Mouse (Mus musculus) liver, embryonic 11.5 days (tissue): ENCODE data around the gene Fkbp1a. TPM values are rescaled to one million over a fixed set of nuclear protein-coding genes. Genes with fewer than 3 reads are reported as not detected.

ENCODE experiments used
- ATAC-seq: fragments of 200-750 bp; cut with Nextera tagmentation; replicated peaks from 2 replicates; pipeline ENCODE4 v1.8.0; 2017; ENCODE audit warnings: moderate number of reproducible peaks, mild to moderate bottlenecking, moderate TSS enrichment, moderate library complexity; ENCODE audit not compliant: low FRiP score
- DNase-seq: peaks from one replicate; pipeline ENCODE4 v3.0.0-alpha.2; 2017; ENCODE audit warnings: low spot score
- H3K27ac ChIP-seq: fragments of 300-500 bp; sonication (generic); 2 replicates; pipeline ENCODE4 v1.5.1; 2014; ENCODE audit warnings: mild to moderate bottlenecking, low read depth, low read length, control low read depth
- H3K27me3 ChIP-seq: fragments of 300-500 bp; sonication (generic); replicated peaks from 2 replicates; pipeline ENCODE4 v1.6.1; 2014; ENCODE audit warnings: low read length, mixed read lengths; ENCODE audit not compliant: control insufficient read depth, insufficient read depth
- H3K36me3 ChIP-seq: fragments of 300-500 bp; sonication (generic); 2 replicates; pipeline ENCODE4 v1.6.1; 2014; ENCODE audit warnings: mild to moderate bottlenecking, low read length, moderate library complexity, mixed read lengths; ENCODE audit not compliant: control insufficient read depth, insufficient read depth
- H3K4me1 ChIP-seq: fragments of 300-500 bp; sonication (generic); replicated peaks from 2 replicates; pipeline ENCODE4 v1.6.1; 2014; ENCODE audit warnings: low read length, mixed read lengths; ENCODE audit not compliant: control insufficient read depth, insufficient read depth
- H3K4me2 ChIP-seq: fragments of 300-500 bp; sonication (generic); 2 replicates; pipeline ENCODE4 v1.6.1; 2014; ENCODE audit warnings: mild to moderate bottlenecking, control low read depth, moderate library complexity
- H3K4me3 ChIP-seq: fragments of 300-500 bp; sonication (generic); 2 replicates; pipeline ENCODE4 v1.5.1; 2014; ENCODE audit warnings: low read depth, low read length, control low read depth
- H3K9ac ChIP-seq: fragments of 300-500 bp; sonication (generic); 2 replicates; pipeline ENCODE4 v1.6.1; 2014; ENCODE audit warnings: low read depth, low read length, control low read depth
- H3K9me3 ChIP-seq: fragments of 300-500 bp; sonication (generic); 2 replicates; pipeline ENCODE4 v1.6.1; 2016; ENCODE audit warnings: low read length, inconsistent platforms, mixed read lengths; ENCODE audit not compliant: control insufficient read depth
- WGBS: fragments of 180-500 bp; shearing (Covaris S2); extraction: QIAGEN DNeasy Blood & Tissue Kit; methylation state at CpG from one replicate; pipeline ENCODE4 v1.1.7; 2014; 5-methylcytosine and 5-hydroxymethylcytosine counted together
- polyA plus RNA-seq: library from polyadenylated mRNA; unstranded; fragments of >200 nt; fragmentation: Nextera tagmentation; extraction: Ambion mirVana; gene quantifications from 2 replicates; pipeline ENCODE4 v1.2.1, GENCODE M21; 2014

Gene Fkbp1a
- polyA plus RNA-seq, 1 experiment from 2014 or later = 455 TPM

DNA sequence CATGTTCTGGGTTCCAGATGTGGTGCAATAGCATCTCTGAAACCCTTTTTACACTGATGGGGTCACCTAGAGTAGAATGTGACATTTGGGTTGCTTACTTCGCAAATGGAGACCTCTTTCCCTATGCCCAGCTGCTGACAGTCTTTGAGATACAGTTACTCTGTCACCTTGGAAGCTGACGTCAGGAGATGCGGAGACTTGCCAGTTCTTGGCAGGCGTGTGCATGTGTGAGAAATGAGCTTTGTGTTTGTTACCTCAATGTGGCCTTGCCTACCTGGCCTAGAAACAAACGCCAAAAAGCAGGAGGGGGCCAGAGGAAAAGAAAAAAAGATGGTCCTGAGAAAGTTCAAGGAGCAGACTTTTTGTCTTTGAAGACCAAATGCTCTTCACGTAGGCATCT is 24.6 kb downstream of the Fkbp1a start:
- 85% methylated on average over 6 of the region's 6 CpGs for WGBS
- DNase-seq = no peak
- ATAC-seq = no peak
- no peaks in the 10 kb centered on the region; the same call in 1 of the 2 replicates for H3K4me1 ChIP-seq
- H3K9ac ChIP-seq = no peak overlapping the region
- H3K9me3 ChIP-seq = no peaks in the 10 kb centered on the region
- H3K4me2 ChIP-seq = no peak overlapping the region
- H3K36me3 ChIP-seq = peaks cover 4% of the 10 kb centered on the region; the same call in 1 of the 2 replicates
- H3K27ac ChIP-seq = no peak overlapping the region
- no peaks in the 10 kb centered on the region for H3K27me3 ChIP-seq
- no peak overlapping the region for H3K4me3 ChIP-seq

- no peaks in the 10 kb centered on the region for H3K27me3 ChIP-seq
- H3K4me3 ChIP-seq = no peak overlapping the region
- WGBS = 79% methylated on average over 2 of the region's 2 CpGs
- no peak overlapping the region for H3K27ac ChIP-seq
- no peaks in the 10 kb centered on the region for H3K36me3 ChIP-seq
- ATAC-seq (no peak), DNase-seq (no peak)
- no peaks in the 10 kb centered on the region for H3K4me1 ChIP-seq
- no peaks in the 10 kb centered on the region for H3K9me3 ChIP-seq
- no peak overlapping the region for H3K9ac ChIP-seq
- H3K4me2 ChIP-seq = no peak overlapping the region
Measured at GRCm38 (mm10) chr2:151569452-151569851, 27.2 kb downstream of the Fkbp1a start.

- Histone ChIP-seq H3K9me3 (no peaks in the 10 kb centered on the region), H3K4me1 (0 out of 2 replicates have a peak, but pooled peaks cover 3% of the 10 kb centered on the region), H3K4me3 (no peak within 1 kb of the TSS), H3K27me3 (no peaks in the 10 kb centered on the region), H3K36me3 (no peaks in the 10 kb centered on the region), H3K4me2 (no peak within 1 kb of the TSS), H3K9ac (no peak within 1 kb of the TSS), H3K27ac (no peak within 1 kb of the TSS)
- ATAC-seq (no peak), DNase-seq (no peak)
- 69% methylated on average over 17 of the region's 17 CpGs for WGBS
Measured at GRCm38 (mm10) chr2:151571873-151572700, 29.8 kb downstream of the Fkbp1a start, which contains the start of gene Sdcbp2. Gene Sdcbp2, plus strand, starts transcription at chr2:151572622.

- H3K4me1 ChIP-seq = 0 out of 2 replicates have a peak, but pooled peaks cover 3% of the 10 kb centered on the region
- no peak overlapping the region for H3K4me2 ChIP-seq
- no peaks in the 10 kb centered on the region for H3K36me3 ChIP-seq
- no peak overlapping the region for H3K27ac ChIP-seq
- H3K9me3 ChIP-seq = no peaks in the 10 kb centered on the region
- DNase-seq (no peak), ATAC-seq (no peak)
- no peak overlapping the region for H3K9ac ChIP-seq
- no peaks in the 10 kb centered on the region for H3K27me3 ChIP-seq
- 69% methylated on average over 3 of the region's 3 CpGs for WGBS
- H3K4me3 ChIP-seq = no peak overlapping the region
Measured at GRCm38 (mm10) chr2:151573667-151574066, 31.4 kb downstream of the Fkbp1a start.

- no peaks in the 10 kb centered on the region for H3K9me3 ChIP-seq
- H3K36me3 ChIP-seq = no peaks in the 10 kb centered on the region
- H3K4me2 ChIP-seq = no peak overlapping the region
- no peak overlapping the region for H3K4me3 ChIP-seq
- no peak overlapping the region for H3K27ac ChIP-seq
- no peaks in the 10 kb centered on the region for H3K27me3 ChIP-seq
- ATAC-seq (no peak), DNase-seq (no peak)
- H3K4me1 ChIP-seq = 0 out of 2 replicates have a peak, but pooled peaks cover 3% of the 10 kb centered on the region
- H3K9ac ChIP-seq = no peak overlapping the region
- WGBS = 67% methylated on average over 5 of the region's 5 CpGs
Measured at GRCm38 (mm10) chr2:151574607-151575006, 32.3 kb downstream of the Fkbp1a start.

DNA sequence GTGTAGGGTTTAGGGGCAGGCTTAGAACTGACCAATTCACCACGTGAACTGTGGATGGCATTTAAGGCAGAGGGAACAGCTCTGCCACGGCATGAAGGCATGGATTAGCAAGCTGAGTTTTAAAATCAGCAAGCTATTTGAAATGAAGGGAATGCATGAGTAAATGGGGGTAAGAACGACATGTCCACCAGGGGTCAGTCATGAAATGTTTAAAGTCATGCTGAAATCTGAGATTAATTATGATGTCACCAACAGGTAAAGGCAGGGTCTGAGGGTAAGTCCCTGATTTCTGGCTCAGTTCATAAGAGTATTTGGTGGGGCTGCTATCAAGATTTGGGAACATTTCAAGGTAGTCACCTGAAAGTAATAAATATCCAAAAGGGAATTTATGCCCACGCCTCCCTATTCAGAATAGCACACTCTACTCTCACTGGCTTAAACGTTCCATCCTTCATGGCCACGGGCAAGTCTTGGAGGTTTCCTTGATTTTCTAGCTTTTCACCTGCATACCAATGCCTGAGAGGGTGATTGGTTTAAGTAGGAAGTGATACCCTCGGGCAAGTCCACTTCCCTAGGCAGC is 32.9 kb downstream of the Fkbp1a start:
- 34% methylated on average over 7 of the region's 7 CpGs for WGBS
- 0 out of 2 replicates have a peak, but pooled peaks cover 3% of the 10 kb centered on the region for H3K4me1 ChIP-seq
- H3K4me2 ChIP-seq = peak overlapping the region; percentile 73
- DNase-seq = no peak
- peak overlapping the region; percentile 40 for H3K4me3 ChIP-seq
- ATAC-seq = no peak
- H3K9me3 ChIP-seq = no peaks in the 10 kb centered on the region
- H3K36me3 ChIP-seq = no peaks in the 10 kb centered on the region
- H3K9ac ChIP-seq = peak overlapping the region; percentile 25; the same call in 1 of the 2 replicates
- no peak overlapping the region for H3K27ac ChIP-seq
- H3K27me3 ChIP-seq = no peaks in the 10 kb centered on the region

- no peak overlapping the region for H3K27ac ChIP-seq
- H3K4me2 ChIP-seq = peak overlapping the region; percentile 73
- H3K4me3 ChIP-seq = peak overlapping the region; percentile 40
- H3K9ac ChIP-seq = peak overlapping the region; percentile 42
- DNase-seq (peak; percentile 71), ATAC-seq (peak; percentile 85)
- H3K27me3 ChIP-seq = no peaks in the 10 kb centered on the region
- H3K36me3 ChIP-seq = no peaks in the 10 kb centered on the region
- H3K4me1 ChIP-seq = 0 out of 2 replicates have a peak, but pooled peaks cover 3% of the 10 kb centered on the region
- no peaks in the 10 kb centered on the region for H3K9me3 ChIP-seq
- WGBS = 2% methylated on average over 38 of the region's 38 CpGs
Measured at GRCm38 (mm10) chr2:151575699-151576389, 33.6 kb downstream of the Fkbp1a start.

DNA sequence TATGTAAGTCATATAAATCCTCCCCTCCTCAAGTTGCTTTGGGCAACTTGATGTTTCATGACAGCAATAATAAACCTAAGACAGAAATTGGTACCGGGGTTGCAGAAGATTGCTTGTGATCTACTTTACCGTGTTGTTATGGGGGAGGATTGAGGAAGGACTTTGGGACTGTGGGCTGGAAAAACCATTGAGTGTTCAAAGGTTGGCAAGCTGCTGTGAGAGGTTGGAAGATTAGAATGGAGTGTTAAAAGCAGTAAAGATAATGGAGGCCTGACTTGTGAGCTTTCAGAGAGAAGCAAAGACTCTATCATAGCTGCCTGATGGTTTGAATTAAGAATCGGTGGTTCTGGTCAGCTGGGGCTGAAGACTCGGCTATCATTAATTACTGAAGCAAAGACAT is 36.9 kb downstream of the Fkbp1a start:
- no peak overlapping the region for H3K4me3 ChIP-seq
- no peaks in the 10 kb centered on the region for H3K36me3 ChIP-seq

More for the DNA sequence above, 36.9 kb downstream of the Fkbp1a start:
- DNase-seq (no peak), ATAC-seq (no peak)
- no peaks in the 10 kb centered on the region for H3K27me3 ChIP-seq
- 0 out of 2 replicates have a peak, but pooled peaks cover 3% of the 10 kb centered on the region for H3K4me1 ChIP-seq
- no peaks in the 10 kb centered on the region for H3K9me3 ChIP-seq
- no peak overlapping the region for H3K9ac ChIP-seq
- H3K27ac ChIP-seq = no peak overlapping the region
- H3K4me2 ChIP-seq = no peak overlapping the region
- 76% methylated on average over 4 of the region's 4 CpGs for WGBS
